Mouse (Mus musculus) spleen, adult 2 months (tissue): ENCODE measurements around the gene Tfap4. TPM values are rescaled to one million over a fixed set of nuclear protein-coding genes. Genes with fewer than 3 reads are reported as not detected.

Experiments used
- DNase-seq, 2 experiments: peaks; one replicate each; pipeline versions ENCODE4 v3.0.0 to v3.0.0-alpha.2; 2012 to 2021; ENCODE audit warnings: low spot score in 2 of 2, low read depth in 1 of 2
- H3K27ac ChIP-seq: fragments of 200-500 bp; 2 replicates; pipeline ENCODE4 v1.5.1; 2012; ENCODE audit warnings: low read length, inconsistent platforms; ENCODE audit not compliant: insufficient read depth
- H3K27me3 ChIP-seq: fragments of 200-500 bp; 2 replicates; pipeline ENCODE4 v1.6.1; 2012; ENCODE audit warnings: mild to moderate bottlenecking, moderate library complexity, low read length, inconsistent platforms; ENCODE audit not compliant: control insufficient read depth, insufficient read depth
- H3K36me3 ChIP-seq: fragments of 200-500 bp; 2 replicates; pipeline ENCODE4 v1.6.1; 2012; ENCODE audit warnings: mild to moderate bottlenecking, low read length, inconsistent platforms; ENCODE audit not compliant: control insufficient read depth, insufficient read depth
- H3K4me1 ChIP-seq: fragments of 200-500 bp; 2 replicates; pipeline ENCODE4 v1.6.1; 2011; ENCODE audit warnings: inconsistent platforms; ENCODE audit not compliant: control insufficient read depth, insufficient read depth, insufficient read length
- H3K4me3 ChIP-seq: fragments of 200-500 bp; 2 replicates; pipeline ENCODE4 v1.5.1; 2011; ENCODE audit warnings: mild to moderate bottlenecking, inconsistent platforms; ENCODE audit not compliant: insufficient read depth, insufficient read length; ENCODE audit errors: extremely low read depth
- CTCF ChIP-seq: fragments of 200-500 bp; IDR thresholded peaks from 2 replicates; pipeline ENCODE4 v1.5.1; 2011; ENCODE audit warnings: mild to moderate bottlenecking, inconsistent platforms; ENCODE audit not compliant: insufficient read depth, insufficient read length, insufficient replicate concordance; ENCODE audit errors: extremely low read depth
- POLR2A ChIP-seq: fragments of 200-500 bp; IDR thresholded peaks from 2 replicates; pipeline ENCODE4 v1.6.1; 2011; ENCODE audit warnings: low read depth, low read length, inconsistent platforms
- WGBS: fragments of 180-500 bp; shearing (Covaris S2); methylation state at CpG from one replicate; pipeline ENCODE4 v1.1.7; 2018; 5-methylcytosine and 5-hydroxymethylcytosine counted together
- polyA plus RNA-seq: library from polyadenylated mRNA; depleted of rRNA; stranded (reverse); fragments of >200 nt; gene quantifications from 2 replicates; pipeline ENCODE4 v1.2.3, GENCODE M21; 2012

Tfap4 gene
- polyA plus RNA-seq, 1 experiment, result 5.6 TPM

GRCm38 (mm10) chr16:4592909-4593875, 33.5 kb upstream of the Tfap4 start:
- Histone ChIP-seq H3K4me3 (peak overlapping the region; percentile 61; the same call in 1 of the 2 replicates), H3K36me3 (no peaks in the 10 kb centered on the region), H3K4me1 (no peaks in the 10 kb centered on the region; the same call in 1 of the 2 replicates), H3K27ac (no peak overlapping the region), H3K27me3 (peaks cover 12% of the 10 kb centered on the region)
- TF ChIP-seq POLR2A, result no peak
- TF ChIP-seq CTCF, result no peak
- DNase-seq, result peak in 1 of 2 experiments; percentile 44
- 44% methylated on average over 32 of the region's 32 CpGs for WGBS

GRCm38 (mm10) chr16:4590236-4590635, 30.6 kb upstream of the Tfap4 start:
- H3K27me3 ChIP-seq, result peaks cover 12% of the 10 kb centered on the region
- 95% methylated on average over 9 of the region's 9 CpGs for WGBS
- DNase-seq, result no peak
- TF ChIP-seq CTCF (no peak), POLR2A (no peak)
- no peak overlapping the region for H3K4me3 ChIP-seq
- H3K4me1 ChIP-seq, result peaks cover 3% of the 10 kb centered on the region; the same call in 1 of the 2 replicates
- H3K27ac ChIP-seq, result no peak overlapping the region
- H3K36me3 ChIP-seq, result no peaks in the 10 kb centered on the region

- WGBS, result 83% methylated on average over 5 of the region's 5 CpGs
- TF ChIP-seq CTCF, result no peak
- no peak for TF ChIP-seq POLR2A
- Histone ChIP-seq H3K4me1 (peaks cover 6% of the 10 kb centered on the region; the same call in 1 of the 2 replicates), H3K4me3 (no peak overlapping the region), H3K27me3 (no peaks in the 10 kb centered on the region), H3K36me3 (no peaks in the 10 kb centered on the region), H3K27ac (peak overlapping the region; percentile 30; the same call in 1 of the 2 replicates)
- DNase-seq, result no peak
Observed at GRCm38 (mm10) chr16:4587516-4588210, 28.0 kb upstream of the Tfap4 start.

GRCm38 (mm10) chr16:4586531-4587123, 27.0 kb upstream of the Tfap4 start:
- H3K27me3 ChIP-seq, result no peaks in the 10 kb centered on the region
- peaks cover 6% of the 10 kb centered on the region; the same call in 1 of the 2 replicates for H3K4me1 ChIP-seq
- no peak for TF ChIP-seq CTCF
- peak; percentile 3; the same call in 1 of the 2 replicates for TF ChIP-seq POLR2A
- peak overlapping the region; percentile 76 for H3K27ac ChIP-seq
- H3K36me3 ChIP-seq, result no peaks in the 10 kb centered on the region
- under 1% methylated on average over 43 of the region's 43 CpGs for WGBS
- peak overlapping the region; percentile 67 for H3K4me3 ChIP-seq
- DNase-seq, result peak; percentile 87 to 96

GRCm38 (mm10) chr16:4585642-4586530, 26.2 kb upstream of the Tfap4 start:
- H3K4me1 ChIP-seq, result peaks cover 6% of the 10 kb centered on the region; the same call in 1 of the 2 replicates
- WGBS, result 11% methylated on average over 14 of the region's 14 CpGs
- H3K36me3 ChIP-seq, result no peaks in the 10 kb centered on the region
- no peak for TF ChIP-seq CTCF
- H3K4me3 ChIP-seq, result peak overlapping the region; percentile 67
- no peak for DNase-seq
- H3K27ac ChIP-seq, result peak overlapping the region; percentile 76
- no peaks in the 10 kb centered on the region for H3K27me3 ChIP-seq

GRCm38 (mm10) chr16:4584438-4584837, 24.8 kb upstream of the Tfap4 start:
- TF ChIP-seq CTCF, result no peak
- TF ChIP-seq POLR2A, result no peak
- Histone ChIP-seq H3K4me3 (no peak overlapping the region), H3K27ac (no peak overlapping the region), H3K36me3 (no peaks in the 10 kb centered on the region), H3K4me1 (peaks cover 6% of the 10 kb centered on the region; the same call in 1 of the 2 replicates), H3K27me3 (no peaks in the 10 kb centered on the region)
- WGBS, result 35% methylated on average over 5 of the region's 5 CpGs
- no peak for DNase-seq
